Mouse (Mus musculus): ENCODE data around the gene BC016579. TPM values are rescaled to one million over a fixed set of nuclear protein-coding genes. Genes with fewer than 3 reads are reported as not detected.

The BC016579 gene
- polyA plus RNA-seq, 1 experiment from 2014 or later: 0.18 TPM

DNA sequence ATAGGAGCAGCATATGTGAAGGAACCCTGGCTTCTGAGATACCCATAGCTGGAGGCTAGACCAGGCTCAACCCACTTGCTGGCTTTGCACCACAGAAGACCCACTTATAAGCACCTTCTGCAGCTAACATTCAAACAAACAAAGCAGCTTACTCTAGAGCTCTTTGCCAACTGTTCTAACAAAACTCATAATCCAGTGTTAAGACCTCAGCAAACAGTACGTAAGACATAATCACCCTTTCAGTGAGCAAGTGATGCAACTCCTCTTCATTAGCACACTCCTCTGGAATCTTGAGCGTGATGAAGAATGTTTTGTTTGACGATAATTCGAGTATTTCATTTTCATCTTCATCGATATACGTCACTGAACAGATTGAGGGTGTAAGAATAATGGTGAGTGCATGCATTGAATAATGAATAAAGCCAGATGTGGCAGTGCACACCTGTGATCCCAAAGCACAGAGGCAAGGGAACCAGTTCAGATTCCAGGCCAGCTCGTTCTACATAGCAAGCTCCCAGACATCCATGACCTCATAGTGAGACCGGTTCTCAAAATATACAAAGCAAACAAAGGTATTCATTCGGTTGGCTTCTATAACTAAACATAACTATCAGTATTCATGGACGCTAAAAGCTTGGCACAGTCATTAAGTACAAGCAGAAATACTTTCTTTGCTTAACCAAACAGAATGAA is 13.7 kb downstream of the BC016579 start:
- H3K4me3 ChIP-seq (ENCODE audit: low read depth, low read length): no peak overlapping the region
- H3K9ac ChIP-seq (replicated peaks; ENCODE audit: low read length): no peak overlapping the region
- ATAC-seq (replicated peaks; ENCODE audit: insufficient number of reproducible peaks, low FRiP score, low TSS enrichment, low read depth): no peak
- 77% methylated on average over 10 of the region's 10 CpGs for WGBS
- no peak overlapping the region for H3K27ac ChIP-seq (replicated peaks; ENCODE audit: low read depth, low read length)
- no peak for DNase-seq (ENCODE audit: low spot score)
- no peak overlapping the region for H3K4me2 ChIP-seq (ENCODE audit: low read depth, low read length)
- H3K4me1 ChIP-seq (ENCODE audit: control insufficient read depth, insufficient read depth, low read length): no peaks in the 10 kb centered on the region
- H3K9me3 ChIP-seq (replicated peaks; ENCODE audit: control insufficient read depth, low read length): no peaks in the 10 kb centered on the region
- no peaks in the 10 kb centered on the region for H3K27me3 ChIP-seq (ENCODE audit: control insufficient read depth, insufficient read depth, low read length)
- no peaks in the 10 kb centered on the region for H3K36me3 ChIP-seq (replicated peaks; ENCODE audit: control insufficient read depth, insufficient read depth, low read depth, low read length)

DNA sequence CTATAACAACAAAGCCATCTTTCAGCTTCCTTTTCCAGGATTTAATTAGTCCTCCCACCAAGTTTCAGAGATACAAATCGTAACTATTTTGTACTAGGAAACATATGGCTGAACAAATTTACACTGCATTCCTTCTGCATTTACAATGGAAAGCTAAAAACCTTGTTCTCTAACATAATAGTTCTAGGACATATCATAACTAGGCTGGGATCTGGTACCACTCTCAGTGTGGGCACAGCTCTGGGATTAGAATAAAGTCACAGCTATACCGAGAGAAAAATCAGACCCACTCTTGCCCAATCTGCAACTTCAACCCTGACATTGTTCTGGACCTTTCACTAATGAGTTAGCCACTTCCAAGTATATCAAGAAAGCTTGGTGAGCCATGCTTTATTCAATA is 18.0 kb downstream of the BC016579 start:
- no peaks in the 10 kb centered on the region for H3K9me3 ChIP-seq (replicated peaks; ENCODE audit: control insufficient read depth, low read length)
- H3K27ac ChIP-seq (replicated peaks; ENCODE audit: low read depth, low read length): no peak overlapping the region
- ATAC-seq (replicated peaks; ENCODE audit: insufficient number of reproducible peaks, low FRiP score, low TSS enrichment, low read depth): no peak
- no peaks in the 10 kb centered on the region for H3K27me3 ChIP-seq (ENCODE audit: control insufficient read depth, insufficient read depth, low read length)
- 85% methylated on average over 2 of the region's 2 CpGs for WGBS
- no peak overlapping the region for H3K4me3 ChIP-seq (ENCODE audit: low read depth, low read length)
- no peak overlapping the region for H3K4me2 ChIP-seq (ENCODE audit: low read depth, low read length)
- H3K9ac ChIP-seq (replicated peaks; ENCODE audit: low read length): no peak overlapping the region
- DNase-seq (ENCODE audit: low spot score): no peak
- no peaks in the 10 kb centered on the region for H3K4me1 ChIP-seq (ENCODE audit: control insufficient read depth, insufficient read depth, low read length)
- H3K36me3 ChIP-seq (replicated peaks; ENCODE audit: control insufficient read depth, insufficient read depth, low read depth, low read length): no peaks in the 10 kb centered on the region

DNA sequence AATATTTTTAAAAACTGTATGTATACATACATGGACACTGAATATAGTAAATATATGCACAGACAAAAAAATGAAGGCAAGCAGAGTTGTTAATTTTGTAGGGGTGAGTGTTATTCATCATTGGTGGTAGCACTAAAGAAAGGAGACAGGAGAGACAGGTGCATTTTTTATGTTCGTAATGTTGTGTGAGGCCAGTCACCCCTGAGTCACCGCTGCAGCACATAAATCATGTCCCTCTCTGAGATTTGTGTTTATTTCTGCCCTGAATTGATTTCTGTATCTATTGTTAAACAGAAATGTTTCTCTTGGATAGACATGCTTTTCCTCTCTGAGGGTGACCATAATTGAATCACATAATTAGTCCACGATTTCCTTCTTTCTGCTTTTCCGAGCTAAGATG is 21.4 kb downstream of the BC016579 start:
- WGBS: 82% methylated on average over 4 of the region's 4 CpGs
- no peak for ATAC-seq (replicated peaks; ENCODE audit: insufficient number of reproducible peaks, low FRiP score, low TSS enrichment, low read depth)

DNA sequence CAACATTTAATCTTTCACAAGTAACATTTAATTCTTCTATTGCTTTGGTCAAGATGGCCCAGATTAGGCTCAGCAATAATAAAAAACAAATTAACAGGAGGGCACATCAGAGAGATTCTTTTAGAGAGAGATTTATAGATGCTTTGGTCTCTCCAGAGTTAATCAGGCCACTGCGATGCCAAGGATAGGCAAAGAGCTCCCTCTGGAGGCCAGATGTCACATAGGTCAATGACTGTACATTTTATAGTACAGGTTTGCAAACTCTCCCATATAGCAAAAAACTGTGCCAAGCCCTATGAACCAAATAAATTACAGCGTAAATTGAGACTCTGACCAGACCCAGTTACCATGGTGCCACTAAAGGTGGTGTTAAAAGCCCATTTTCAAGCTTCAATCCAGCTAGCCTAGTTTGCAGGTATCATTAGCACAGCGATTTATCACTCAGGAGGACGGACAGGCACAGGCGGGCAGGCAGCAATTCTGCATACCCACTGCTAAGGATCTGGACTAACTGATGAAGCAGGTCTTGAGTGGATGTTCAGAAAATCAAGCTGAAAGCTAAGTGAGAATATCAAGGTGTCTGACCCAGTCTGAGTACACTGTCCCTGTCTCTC is 23.4 kb downstream of the BC016579 start:
- DNase-seq (ENCODE audit: low spot score) (peak; percentile 82), ATAC-seq (replicated peaks; ENCODE audit: insufficient number of reproducible peaks, low FRiP score, low TSS enrichment, low read depth) (0 out of 2 replicates have a peak, but pooled peaks have one; percentile 44)
- Histone ChIP-seq H3K36me3 (replicated peaks; ENCODE audit: control insufficient read depth, insufficient read depth, low read depth, low read length) (no peaks in the 10 kb centered on the region), H3K27me3 (ENCODE audit: control insufficient read depth, insufficient read depth, low read length) (no peaks in the 10 kb centered on the region), H3K4me2 (ENCODE audit: low read depth, low read length) (no peak overlapping the region), H3K4me3 (ENCODE audit: low read depth, low read length) (no peak overlapping the region), H3K4me1 (ENCODE audit: control insufficient read depth, insufficient read depth, low read length) (no peaks in the 10 kb centered on the region), H3K9me3 (replicated peaks; ENCODE audit: control insufficient read depth, low read length) (no peaks in the 10 kb centered on the region), H3K27ac (replicated peaks; ENCODE audit: low read depth, low read length) (no peak overlapping the region), H3K9ac (replicated peaks; ENCODE audit: low read length) (no peak overlapping the region)
- WGBS: 53% methylated on average over 5 of the region's 5 CpGs

More for the DNA sequence above, 21.4 kb downstream of the BC016579 start:
- H3K9ac ChIP-seq (replicated peaks; ENCODE audit: low read length): no peak overlapping the region
- H3K27ac ChIP-seq (replicated peaks; ENCODE audit: low read depth, low read length): no peak overlapping the region
- no peak overlapping the region for H3K4me2 ChIP-seq (ENCODE audit: low read depth, low read length)
- no peak overlapping the region for H3K4me3 ChIP-seq (ENCODE audit: low read depth, low read length)
- no peaks in the 10 kb centered on the region for H3K4me1 ChIP-seq (ENCODE audit: control insufficient read depth, insufficient read depth, low read length)
- no peak for DNase-seq (ENCODE audit: low spot score)
- H3K36me3 ChIP-seq (replicated peaks; ENCODE audit: control insufficient read depth, insufficient read depth, low read depth, low read length): no peaks in the 10 kb centered on the region
- no peaks in the 10 kb centered on the region for H3K9me3 ChIP-seq (replicated peaks; ENCODE audit: control insufficient read depth, low read length)
- H3K27me3 ChIP-seq (ENCODE audit: control insufficient read depth, insufficient read depth, low read length): no peaks in the 10 kb centered on the region

GRCm38 (mm10) chr16:45629497-45630105 is 24.3 kb downstream of the BC016579 start:
- H3K36me3 ChIP-seq (replicated peaks; ENCODE audit: control insufficient read depth, insufficient read depth, low read depth, low read length): no peaks in the 10 kb centered on the region
- DNase-seq (ENCODE audit: low spot score): no peak
- H3K27me3 ChIP-seq (ENCODE audit: control insufficient read depth, insufficient read depth, low read length): no peaks in the 10 kb centered on the region
- H3K4me3 ChIP-seq (ENCODE audit: low read depth, low read length): no peak overlapping the region
- no peak overlapping the region for H3K9ac ChIP-seq (replicated peaks; ENCODE audit: low read length)
- WGBS: 72% methylated on average over 8 of the region's 8 CpGs
- peak; percentile 23; the same call in 1 of the 2 replicates for ATAC-seq (replicated peaks; ENCODE audit: insufficient number of reproducible peaks, low FRiP score, low TSS enrichment, low read depth)
- H3K9me3 ChIP-seq (replicated peaks; ENCODE audit: control insufficient read depth, low read length): no peaks in the 10 kb centered on the region
- no peak overlapping the region for H3K4me2 ChIP-seq (ENCODE audit: low read depth, low read length)
- no peaks in the 10 kb centered on the region for H3K4me1 ChIP-seq (ENCODE audit: control insufficient read depth, insufficient read depth, low read length)
- no peak overlapping the region for H3K27ac ChIP-seq (replicated peaks; ENCODE audit: low read depth, low read length)

- 76% methylated on average over 2 of the region's 2 CpGs for WGBS
- Histone ChIP-seq H3K27ac (replicated peaks; ENCODE audit: low read depth, low read length) (no peak overlapping the region), H3K9me3 (replicated peaks; ENCODE audit: control insufficient read depth, low read length) (no peaks in the 10 kb centered on the region), H3K36me3 (replicated peaks; ENCODE audit: control insufficient read depth, insufficient read depth, low read depth, low read length) (no peaks in the 10 kb centered on the region), H3K4me3 (ENCODE audit: low read depth, low read length) (no peak overlapping the region), H3K4me2 (ENCODE audit: low read depth, low read length) (no peak overlapping the region), H3K27me3 (ENCODE audit: control insufficient read depth, insufficient read depth, low read length) (no peaks in the 10 kb centered on the region), H3K4me1 (ENCODE audit: control insufficient read depth, insufficient read depth, low read length) (no peaks in the 10 kb centered on the region), H3K9ac (replicated peaks; ENCODE audit: low read length) (no peak overlapping the region)
- ATAC-seq (replicated peaks; ENCODE audit: insufficient number of reproducible peaks, low FRiP score, low TSS enrichment, low read depth) (no peak), DNase-seq (ENCODE audit: low spot score) (no peak)
These were observed 28.5 kb downstream of the BC016579 start for GRCm38 (mm10) chr16:45625342-45625741.

DNA sequence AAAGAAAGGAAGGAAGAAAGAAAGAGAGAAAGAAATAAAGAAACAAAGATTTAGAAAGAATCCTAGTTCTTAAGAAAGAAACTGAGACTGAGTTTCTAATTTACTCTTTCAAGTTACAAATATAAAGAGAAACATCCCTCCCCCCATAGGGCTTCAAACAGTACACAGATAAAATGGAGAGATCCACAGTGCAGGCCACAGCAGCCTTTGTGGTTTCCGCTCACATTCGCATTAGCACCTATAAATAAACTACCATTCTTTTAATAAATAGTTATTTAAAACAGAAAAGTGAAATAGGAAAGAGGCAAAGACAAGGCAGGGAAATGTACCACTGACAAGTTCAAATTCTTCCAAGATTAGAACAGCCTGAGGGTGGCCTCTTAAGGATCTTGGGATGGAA is 29.1 kb downstream of the BC016579 start:
- no peaks in the 10 kb centered on the region for H3K4me1 ChIP-seq (ENCODE audit: control insufficient read depth, insufficient read depth, low read length)
- H3K4me2 ChIP-seq (ENCODE audit: low read depth, low read length): no peak overlapping the region
- no peak overlapping the region for H3K27ac ChIP-seq (replicated peaks; ENCODE audit: low read depth, low read length)
- H3K36me3 ChIP-seq (replicated peaks; ENCODE audit: control insufficient read depth, insufficient read depth, low read depth, low read length): no peaks in the 10 kb centered on the region
- WGBS: 88% methylated on average over 2 of the region's 2 CpGs
- H3K27me3 ChIP-seq (ENCODE audit: control insufficient read depth, insufficient read depth, low read length): no peaks in the 10 kb centered on the region
- H3K9me3 ChIP-seq (replicated peaks; ENCODE audit: control insufficient read depth, low read length): no peaks in the 10 kb centered on the region
- H3K4me3 ChIP-seq (ENCODE audit: low read depth, low read length): no peak overlapping the region
- DNase-seq (ENCODE audit: low spot score) (no peak), ATAC-seq (replicated peaks; ENCODE audit: insufficient number of reproducible peaks, low FRiP score, low TSS enrichment, low read depth) (no peak)
- no peak overlapping the region for H3K9ac ChIP-seq (replicated peaks; ENCODE audit: low read length)

DNA sequence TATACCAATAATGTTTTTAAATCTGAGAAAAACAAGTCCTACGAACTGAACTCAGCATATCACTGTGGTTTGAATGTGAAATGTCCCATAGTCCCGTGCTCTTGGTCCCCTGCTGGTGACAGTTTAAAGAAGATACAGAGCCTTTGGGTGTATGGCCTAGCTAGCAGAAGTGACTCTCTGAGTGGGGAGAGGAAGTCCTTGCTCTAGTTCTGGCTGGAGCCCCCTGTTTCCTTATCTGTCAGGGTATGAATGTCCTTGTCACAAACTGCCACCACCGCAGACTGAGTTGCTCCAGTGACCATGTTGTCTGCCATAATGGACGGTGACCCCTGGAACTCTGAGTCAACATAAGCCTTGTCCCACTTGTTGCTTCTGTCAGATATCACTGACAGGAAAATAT is 30.6 kb downstream of the BC016579 start:
- DNase-seq (ENCODE audit: low spot score) (no peak), ATAC-seq (replicated peaks; ENCODE audit: insufficient number of reproducible peaks, low FRiP score, low TSS enrichment, low read depth) (no peak)
- H3K36me3 ChIP-seq (replicated peaks; ENCODE audit: control insufficient read depth, insufficient read depth, low read depth, low read length): no peaks in the 10 kb centered on the region
- H3K4me2 ChIP-seq (ENCODE audit: low read depth, low read length): no peak overlapping the region
- no peaks in the 10 kb centered on the region for H3K27me3 ChIP-seq (ENCODE audit: control insufficient read depth, insufficient read depth, low read length)
- 88% methylated on average over 4 of the region's 4 CpGs for WGBS
- no peaks in the 10 kb centered on the region for H3K9me3 ChIP-seq (replicated peaks; ENCODE audit: control insufficient read depth, low read length)
- H3K27ac ChIP-seq (replicated peaks; ENCODE audit: low read depth, low read length): no peak overlapping the region
- no peak overlapping the region for H3K4me3 ChIP-seq (ENCODE audit: low read depth, low read length)
- H3K4me1 ChIP-seq (ENCODE audit: control insufficient read depth, insufficient read depth, low read length): no peaks in the 10 kb centered on the region
- no peak overlapping the region for H3K9ac ChIP-seq (replicated peaks; ENCODE audit: low read length)

Data from embryonic facial prominence, embryonic 11.5 days (tissue).